Mouse (Mus musculus): ENCODE data around the gene Sipa1. TPM values are rescaled to one million over a fixed set of nuclear protein-coding genes. Genes with fewer than 3 reads are reported as not detected.

Sipa1 gene
- polyA plus RNA-seq, 1 experiment from 2014 or later, result 20.1 TPM

DNA sequence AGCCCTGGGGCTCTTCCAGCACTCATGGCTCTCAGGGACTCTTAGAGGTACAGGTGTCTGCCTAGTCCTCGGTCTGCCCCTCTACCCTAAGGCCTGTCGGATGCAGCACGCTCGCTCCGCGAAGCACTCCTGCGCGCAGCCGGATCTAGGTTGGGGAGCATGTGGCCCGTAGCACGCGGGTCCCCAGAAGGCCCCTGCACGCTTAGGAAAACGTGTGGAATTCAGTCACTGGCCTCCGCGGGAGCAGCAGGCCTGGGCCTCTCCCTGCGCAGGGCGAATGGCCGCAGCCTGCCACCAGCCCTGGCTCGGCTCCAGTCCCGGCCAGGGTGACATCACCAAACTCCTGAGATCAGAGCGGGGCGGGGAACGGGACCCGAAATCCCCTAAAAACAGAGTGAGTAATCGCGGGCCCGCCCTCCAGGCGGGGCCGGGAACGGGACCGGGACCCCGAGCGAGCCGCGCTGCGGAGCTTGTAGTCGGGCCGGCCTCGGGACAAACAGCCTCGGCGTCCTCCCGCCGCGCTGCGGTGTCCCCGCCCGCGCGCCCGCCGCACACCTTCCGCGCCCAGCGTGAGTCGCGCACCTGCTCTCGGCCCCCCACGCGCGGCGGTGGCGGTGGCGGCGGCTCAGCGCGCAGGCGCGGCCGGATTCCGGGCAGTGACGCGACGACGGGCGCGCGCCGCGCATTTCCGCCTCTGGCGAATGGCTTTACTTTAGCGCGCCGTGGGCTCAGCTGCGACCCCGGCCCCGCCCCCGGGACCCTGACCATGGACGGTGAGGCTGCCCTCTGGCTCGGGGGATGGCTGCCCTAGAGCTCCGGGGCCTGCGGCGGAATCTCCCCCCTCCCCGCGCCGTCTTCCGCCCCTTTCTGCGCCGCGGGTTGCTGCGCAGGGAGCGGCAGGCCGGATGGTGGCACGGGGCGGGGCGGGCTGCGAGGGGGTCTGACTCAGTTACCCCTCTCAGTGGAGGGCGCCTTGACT lies 26.1 kb downstream of the Sipa1 start, which contains the start of gene Rela:
Gene Rela, plus strand, starts transcription at position 415 of the 979 bp plus-strand sequence.
- peak; percentile 90 for ATAC-seq (ENCODE audit: low FRiP score, low read depth)
- peak within 1 kb of the TSS; percentile 92 for H3K4me3 ChIP-seq
- H3K9me3 ChIP-seq, result no peaks in the 10 kb centered on the region
- peak within 1 kb of the TSS; percentile 96 for H3K9ac ChIP-seq
- H3K27me3 ChIP-seq, result no peaks in the 10 kb centered on the region
- peaks cover 28% of the 10 kb centered on the region for H3K4me1 ChIP-seq (replicated peaks)
- peaks cover 25% of the 10 kb centered on the region for H3K36me3 ChIP-seq
- WGBS, result under 1% methylated on average over 90 of the region's 109 CpGs
- peak within 1 kb of the TSS; percentile 88 for H3K27ac ChIP-seq (replicated peaks)
- peak within 1 kb of the TSS; percentile 92 for H3K4me2 ChIP-seq

DNA sequence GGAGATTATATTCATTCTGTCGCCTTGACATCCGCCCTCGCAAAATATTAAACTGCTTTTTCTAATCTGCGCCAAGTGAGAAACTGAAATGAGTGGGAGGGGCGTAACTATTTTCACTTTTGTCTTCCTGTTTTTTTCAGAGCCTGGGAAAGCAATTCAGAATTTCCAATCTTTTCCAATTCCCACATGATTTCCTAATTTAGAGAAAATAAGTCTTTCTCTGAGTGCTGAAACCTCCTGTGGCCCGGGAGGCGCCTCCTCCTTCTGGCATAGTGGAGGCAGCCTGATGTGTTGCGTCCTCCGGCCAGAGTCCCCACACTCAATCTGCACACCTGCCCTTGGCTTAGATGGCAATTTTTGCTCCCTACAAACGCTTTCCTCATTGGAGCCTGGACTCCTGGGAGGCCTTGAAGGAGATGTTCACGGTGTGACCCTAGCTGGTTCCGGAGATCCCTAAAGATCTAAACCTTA lies 26.9 kb downstream of the Sipa1 start:
- Histone ChIP-seq H3K27me3 (no peaks in the 10 kb centered on the region), H3K4me2 (peak overlapping the region; percentile 92), H3K36me3 (peaks cover 18% of the 10 kb centered on the region), H3K4me1 (replicated peaks) (peaks cover 28% of the 10 kb centered on the region), H3K27ac (replicated peaks) (peak overlapping the region; percentile 88), H3K9ac (peak overlapping the region; percentile 96), H3K9me3 (no peaks in the 10 kb centered on the region), H3K4me3 (peak overlapping the region; percentile 92)
- WGBS, result 41% methylated on average over 12 of the region's 12 CpGs
- ATAC-seq (ENCODE audit: low FRiP score, low read depth), result no peak; the same call in 1 of the 2 replicates

DNA sequence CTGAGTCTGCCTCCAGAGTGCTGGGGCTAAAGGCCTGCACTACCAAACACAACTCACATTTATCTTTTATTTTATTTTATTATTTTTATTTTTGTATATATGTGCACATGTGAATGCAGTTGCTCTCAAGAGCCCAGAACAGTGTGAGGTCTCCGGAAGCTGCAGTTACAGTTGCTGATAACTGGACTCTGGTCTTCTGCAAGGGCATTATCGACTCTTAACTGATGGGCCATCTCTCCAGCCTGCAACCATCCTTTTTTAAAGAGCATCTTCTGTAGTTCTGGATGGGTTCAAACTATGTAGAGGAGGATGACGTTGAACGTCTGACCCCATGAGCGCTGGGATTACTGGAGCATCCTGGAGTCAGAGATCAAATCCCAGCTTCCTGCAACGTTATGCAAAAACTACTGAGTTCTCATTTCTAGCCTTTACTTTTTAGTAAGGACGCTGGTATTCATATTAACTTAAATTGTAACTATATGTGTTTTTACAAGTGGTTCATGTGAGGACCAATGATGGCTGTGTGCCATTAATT lies 27.4 kb downstream of the Sipa1 start:
- H3K27ac ChIP-seq (replicated peaks), result no peak overlapping the region
- H3K27me3 ChIP-seq, result no peaks in the 10 kb centered on the region
- H3K4me1 ChIP-seq (replicated peaks), result peaks cover 28% of the 10 kb centered on the region
- no peak overlapping the region for H3K9ac ChIP-seq
- 79% methylated on average over 7 of the region's 7 CpGs for WGBS
- no peaks in the 10 kb centered on the region for H3K9me3 ChIP-seq
- H3K36me3 ChIP-seq, result peaks cover 13% of the 10 kb centered on the region
- ATAC-seq (ENCODE audit: low FRiP score, low read depth), result no peak
- H3K4me3 ChIP-seq, result no peak overlapping the region
- peak overlapping the region; percentile 92 for H3K4me2 ChIP-seq

DNA sequence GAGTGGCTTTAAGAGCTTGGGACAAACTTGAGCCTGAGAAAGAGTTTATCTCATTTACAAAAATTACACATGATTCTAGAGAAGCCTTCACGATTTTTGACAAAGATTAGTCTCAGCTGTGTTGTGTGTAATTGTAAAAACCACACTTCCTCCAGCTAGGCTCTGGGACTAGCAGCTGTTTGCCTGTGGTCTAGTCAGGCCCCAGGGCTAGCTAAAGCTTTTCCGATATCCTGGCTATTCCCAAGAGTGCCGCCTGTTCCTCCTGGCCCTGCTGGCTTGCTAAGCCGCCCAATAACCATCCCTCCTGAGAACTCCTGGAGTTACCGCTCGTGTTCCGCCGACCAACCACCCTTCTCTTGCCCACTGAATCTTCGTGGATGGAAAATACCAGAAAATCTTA lies 31.4 kb downstream of the Sipa1 start:
- H3K36me3 ChIP-seq, result no peaks in the 10 kb centered on the region
- no peak overlapping the region for H3K9ac ChIP-seq
- no peak for ATAC-seq (ENCODE audit: low FRiP score, low read depth)
- H3K27me3 ChIP-seq, result no peaks in the 10 kb centered on the region
- no peaks in the 10 kb centered on the region for H3K9me3 ChIP-seq
- no peak overlapping the region for H3K4me3 ChIP-seq
- H3K4me1 ChIP-seq (replicated peaks), result peaks cover 10% of the 10 kb centered on the region
- no peak overlapping the region for H3K4me2 ChIP-seq
- H3K27ac ChIP-seq (replicated peaks), result no peak overlapping the region
- 81% methylated on average over 9 of the region's 9 CpGs for WGBS

DNA sequence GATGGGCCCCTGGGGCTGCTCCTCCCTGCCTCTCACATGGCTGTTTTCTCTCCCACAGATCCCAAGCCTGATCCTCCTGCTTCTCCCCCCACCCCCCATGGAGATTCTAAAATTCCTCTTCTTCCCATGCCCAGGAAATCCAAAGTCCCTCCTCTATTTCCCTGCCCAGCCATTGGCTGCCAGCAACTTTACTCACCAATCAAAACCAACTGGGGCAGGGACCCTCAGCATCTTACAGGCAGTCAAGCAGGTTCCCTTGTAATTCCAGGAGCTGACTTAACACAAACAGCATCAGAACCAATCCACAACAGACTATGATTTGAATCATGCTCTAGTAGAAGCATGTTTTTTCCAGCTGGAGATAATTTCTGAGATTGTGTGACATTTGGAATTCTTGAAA lies 33.6 kb downstream of the Sipa1 start:
- Histone ChIP-seq H3K4me1 (replicated peaks) (no peaks in the 10 kb centered on the region), H3K36me3 (no peaks in the 10 kb centered on the region), H3K4me2 (no peak overlapping the region), H3K9me3 (no peaks in the 10 kb centered on the region), H3K9ac (no peak overlapping the region), H3K4me3 (no peak overlapping the region), H3K27ac (replicated peaks) (no peak overlapping the region), H3K27me3 (no peaks in the 10 kb centered on the region)
- no peak for ATAC-seq (ENCODE audit: low FRiP score, low read depth)

DNA sequence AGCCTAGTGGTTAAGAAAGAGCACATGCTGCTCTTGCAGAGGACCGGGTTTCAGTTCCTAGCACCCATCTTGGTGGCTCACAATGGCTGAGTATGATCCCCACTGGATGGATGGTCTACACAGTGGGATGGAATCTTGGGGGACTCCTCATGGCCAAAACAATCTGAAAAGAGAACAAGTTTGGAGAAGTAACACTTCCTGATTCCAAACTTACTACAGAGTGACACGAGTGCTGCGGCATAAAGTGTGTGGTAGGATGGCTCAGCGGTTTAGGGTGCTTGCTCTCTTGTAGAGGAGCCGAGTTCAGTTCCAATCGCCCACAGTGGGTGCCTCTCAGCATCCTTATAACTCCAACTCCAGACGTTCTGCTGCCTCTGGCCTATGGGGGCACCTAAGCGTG lies 38.2 kb downstream of the Sipa1 start:
- H3K27me3 ChIP-seq, result no peaks in the 10 kb centered on the region
- 87% methylated on average over 8 of the region's 8 CpGs for WGBS
- H3K4me3 ChIP-seq, result no peak overlapping the region

DNA sequence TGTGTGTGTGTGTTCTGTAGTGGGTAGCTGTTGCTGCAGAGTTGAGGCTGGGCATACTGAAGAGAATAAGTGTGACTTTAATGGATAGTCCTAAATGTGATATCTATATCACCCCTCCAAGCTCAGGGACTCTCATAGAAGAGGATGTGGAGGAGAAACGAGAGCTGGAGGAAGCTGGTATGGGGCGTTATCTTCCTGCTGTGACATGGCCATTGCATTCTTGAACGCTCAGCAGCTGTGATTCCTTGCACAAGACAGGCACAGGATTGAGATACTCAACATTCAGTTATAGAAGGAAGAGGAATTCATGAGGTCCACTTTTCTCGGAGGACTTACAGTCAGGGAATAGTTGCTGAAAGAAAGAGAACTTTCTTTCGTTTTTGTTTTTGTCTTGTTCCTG lies 41.6 kb downstream of the Sipa1 start:
- Histone ChIP-seq H3K4me1 (replicated peaks) (no peaks in the 10 kb centered on the region), H3K27ac (replicated peaks) (no peak overlapping the region), H3K27me3 (no peaks in the 10 kb centered on the region), H3K36me3 (no peaks in the 10 kb centered on the region), H3K4me2 (no peak overlapping the region), H3K9me3 (no peaks in the 10 kb centered on the region), H3K4me3 (no peak overlapping the region), H3K9ac (no peak overlapping the region)
- 90% methylated on average over 5 of the region's 5 CpGs for WGBS
- ATAC-seq (ENCODE audit: low FRiP score, low read depth), result no peak

More for the DNA sequence above, 38.2 kb downstream of the Sipa1 start:
- Histone ChIP-seq H3K4me1 (replicated peaks) (no peaks in the 10 kb centered on the region), H3K36me3 (no peaks in the 10 kb centered on the region), H3K4me2 (no peak overlapping the region), H3K27ac (replicated peaks) (no peak overlapping the region), H3K9me3 (no peaks in the 10 kb centered on the region), H3K9ac (no peak overlapping the region)
- no peak for ATAC-seq (ENCODE audit: low FRiP score, low read depth)

DNA sequence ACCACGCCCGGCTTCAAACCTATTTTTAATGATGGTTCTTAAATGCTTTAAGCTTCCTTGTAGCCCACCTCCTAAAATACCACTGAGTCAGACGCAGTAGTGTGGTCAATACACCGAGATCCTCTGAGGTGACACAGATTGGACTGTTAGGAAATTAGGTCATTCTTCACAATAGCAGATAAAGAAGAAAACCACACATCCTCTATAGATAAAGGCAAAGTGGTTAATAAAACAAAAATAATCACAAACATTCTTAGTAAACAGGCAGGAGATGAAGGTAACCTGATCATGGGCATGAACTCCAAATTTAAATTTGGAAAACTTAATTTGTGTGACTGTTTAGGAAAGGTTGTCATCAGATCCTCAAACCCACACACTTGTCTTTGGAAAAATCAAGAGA lies 43.5 kb downstream of the Sipa1 start:
- H3K27ac ChIP-seq (replicated peaks), result no peak overlapping the region
- 89% methylated on average over 4 of the region's 4 CpGs for WGBS
- no peak for ATAC-seq (ENCODE audit: low FRiP score, low read depth)

DNA sequence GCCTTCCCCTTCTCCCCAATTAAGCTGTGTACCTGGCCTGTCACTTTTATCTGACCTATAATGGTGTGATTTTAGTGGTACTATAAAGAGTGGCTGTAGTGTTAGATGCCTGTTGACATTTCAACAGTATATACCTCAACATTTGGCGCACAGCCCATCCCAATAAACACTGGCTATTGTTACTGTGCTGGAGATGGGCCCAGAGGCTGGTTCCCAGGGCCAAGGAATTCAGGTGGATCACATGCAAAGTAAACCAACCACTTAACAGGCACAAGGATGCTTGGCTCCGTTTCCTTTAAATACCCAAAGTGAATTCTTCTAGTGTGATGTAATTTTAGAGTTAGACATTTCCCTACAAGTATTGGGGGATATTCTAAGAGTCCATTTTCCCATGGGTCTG lies 48.6 kb downstream of the Sipa1 start:
- 69% methylated on average over 2 of the region's 2 CpGs for WGBS
- H3K4me3 ChIP-seq, result no peak overlapping the region
- no peak overlapping the region for H3K27ac ChIP-seq (replicated peaks)
- no peaks in the 10 kb centered on the region for H3K36me3 ChIP-seq
- H3K27me3 ChIP-seq, result no peaks in the 10 kb centered on the region
- H3K9me3 ChIP-seq, result no peaks in the 10 kb centered on the region
- no peak overlapping the region for H3K9ac ChIP-seq
- peaks cover 9% of the 10 kb centered on the region for H3K4me1 ChIP-seq (replicated peaks)
- ATAC-seq (ENCODE audit: low FRiP score, low read depth), result no peak
- H3K4me2 ChIP-seq, result no peak overlapping the region

More for the DNA sequence above, 43.5 kb downstream of the Sipa1 start:
- H3K27me3 ChIP-seq, result no peaks in the 10 kb centered on the region
- H3K9ac ChIP-seq, result no peak overlapping the region
- H3K4me2 ChIP-seq, result no peak overlapping the region
- H3K36me3 ChIP-seq, result no peaks in the 10 kb centered on the region
- H3K9me3 ChIP-seq, result no peaks in the 10 kb centered on the region
- H3K4me1 ChIP-seq (replicated peaks), result no peaks in the 10 kb centered on the region
- no peak overlapping the region for H3K4me3 ChIP-seq

DNA sequence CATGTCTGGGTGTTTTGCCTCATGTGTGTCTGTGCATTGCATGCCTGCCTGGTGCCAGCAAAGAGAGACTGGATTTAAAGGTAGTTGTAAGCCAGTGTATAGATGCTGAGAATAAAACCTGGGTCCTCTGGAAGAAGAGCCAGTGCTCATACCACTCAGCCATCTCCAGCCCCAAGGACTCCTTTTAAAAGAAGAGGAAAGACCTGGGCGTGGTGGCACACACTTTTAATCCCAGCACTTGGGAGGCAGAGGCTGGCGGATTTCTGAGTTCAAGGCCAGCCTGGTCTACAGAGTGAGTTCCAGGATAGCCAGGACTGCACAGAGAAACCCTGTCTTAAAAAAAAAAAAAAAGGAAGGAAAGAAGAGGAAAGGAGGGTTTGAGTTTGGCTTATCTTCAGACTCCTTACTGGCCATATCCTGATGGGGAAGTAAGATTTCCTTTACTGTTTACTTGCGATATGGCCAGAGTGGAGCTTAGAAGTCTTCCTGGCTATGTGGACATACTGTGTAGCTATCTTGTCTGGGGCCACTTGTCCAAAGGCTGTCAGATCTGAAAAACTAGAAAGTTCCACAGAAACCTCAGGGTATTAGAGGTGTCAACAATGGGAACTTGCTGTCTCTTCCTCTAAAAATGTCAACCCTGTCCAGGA lies 50.6 kb downstream of the Sipa1 start:
- H3K4me3 ChIP-seq, result no peak overlapping the region
- ATAC-seq (ENCODE audit: low FRiP score, low read depth), result no peak
- H3K4me1 ChIP-seq (replicated peaks), result peaks cover 24% of the 10 kb centered on the region
- H3K4me2 ChIP-seq, result no peak overlapping the region
- peaks cover 4% of the 10 kb centered on the region for H3K36me3 ChIP-seq
- H3K27ac ChIP-seq (replicated peaks), result no peak overlapping the region
- 76% methylated on average over 3 of the region's 3 CpGs for WGBS
- H3K9me3 ChIP-seq, result no peaks in the 10 kb centered on the region
- H3K9ac ChIP-seq, result no peak overlapping the region
- H3K27me3 ChIP-seq, result no peaks in the 10 kb centered on the region

DNA sequence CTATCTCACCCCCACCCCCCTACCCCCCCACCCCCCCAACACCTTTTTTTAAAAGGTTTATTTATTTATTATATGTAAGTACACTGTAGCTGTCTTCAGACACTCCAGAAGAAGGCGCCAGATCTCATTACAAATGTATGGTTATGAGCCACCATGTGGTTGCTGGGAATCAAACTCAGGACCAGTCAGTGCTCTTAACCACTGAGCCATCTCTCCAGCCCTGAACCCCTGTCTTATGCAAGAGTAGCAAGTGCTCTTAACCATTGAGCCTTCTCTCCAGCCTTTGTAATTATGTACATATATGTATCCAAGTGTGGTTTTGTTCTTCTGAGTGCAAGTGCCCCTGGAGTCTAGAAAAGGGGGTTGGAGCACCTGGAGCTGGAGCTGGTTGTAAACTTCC lies 51.5 kb downstream of the Sipa1 start:
- H3K27me3 ChIP-seq, result no peaks in the 10 kb centered on the region
- peaks cover 13% of the 10 kb centered on the region for H3K36me3 ChIP-seq
- H3K4me1 ChIP-seq (replicated peaks), result peaks cover 24% of the 10 kb centered on the region
- no peak overlapping the region for H3K9ac ChIP-seq
- no peak overlapping the region for H3K4me2 ChIP-seq
- no peak for ATAC-seq (ENCODE audit: low FRiP score, low read depth)
- no peak overlapping the region for H3K4me3 ChIP-seq
- H3K27ac ChIP-seq (replicated peaks), result no peak overlapping the region
- 97% methylated on average over 1 of the region's 1 CpGs for WGBS
- no peaks in the 10 kb centered on the region for H3K9me3 ChIP-seq
